Mouse (Mus musculus) retina, postnatal 7 days (tissue): ENCODE data around the gene Vasp.
"Not testable (repeated sequence)": the region's sequence is repeated elsewhere in the genome, so short reads cannot be mapped to it uniquely, and the experiment has no call there.

Source experiments
- DNase-seq: peaks from one replicate; pipeline ENCODE4 v3.0.0-alpha.2; 2012; ENCODE audit warnings: low read depth, low spot score

The Vasp gene

GRCm38 (mm10) chr7:19303770-19304169, 32.2 kb upstream of the Vasp start:
- peak; percentile 71 for DNase-seq

- DNase-seq, result no peak
Observed at GRCm38 (mm10) chr7:19303046-19303305, 31.4 kb upstream of the Vasp start.

GRCm38 (mm10) chr7:19302264-19303045, 30.8 kb upstream of the Vasp start:
- DNase-seq, result no peak

GRCm38 (mm10) chr7:19301461-19302263, 30.0 kb upstream of the Vasp start:
- no peak for DNase-seq

GRCm38 (mm10) chr7:19300501-19301421, 29.1 kb upstream of the Vasp start:
- DNase-seq, result peak; percentile 79

- no peak for DNase-seq
Observed at GRCm38 (mm10) chr7:19299194-19299593, 27.6 kb upstream of the Vasp start.

GRCm38 (mm10) chr7:19297794-19298193, 26.2 kb upstream of the Vasp start:
- DNase-seq, result no peak

GRCm38 (mm10) chr7:19297034-19297433, 25.4 kb upstream of the Vasp start:
- no peak for DNase-seq

- peak; percentile 92 for DNase-seq
Observed at GRCm38 (mm10) chr7:19295503-19296185, 24.0 kb upstream of the Vasp start.

- no peak for DNase-seq
Observed at GRCm38 (mm10) chr7:19290969-19291596, 19.5 kb upstream of the Vasp start.

GRCm38 (mm10) chr7:19284763-19285162, 13.1 kb upstream of the Vasp start:
- DNase-seq, result no peak

GRCm38 (mm10) chr7:19283406-19283804, 11.8 kb upstream of the Vasp start:
- no peak for DNase-seq

GRCm38 (mm10) chr7:19282791-19283405, 11.3 kb upstream of the Vasp start:
- no peak for DNase-seq

GRCm38 (mm10) chr7:19282385-19282784, 10.8 kb upstream of the Vasp start, which contains the start of gene Rtn2:
Rtn2 (plus strand) TSS chr7:19282624.
- DNase-seq, result peak; percentile 84

- DNase-seq, result not testable (repeated sequence)
Observed at GRCm38 (mm10) chr7:19281680-19282304, 10.2 kb upstream of the Vasp start.

- no peak for DNase-seq
Observed at GRCm38 (mm10) chr7:19279581-19280114, 8.0 kb upstream of the Vasp start, which contains the start of gene Ppm1n. Ppm1n (minus strand) TSS chr7:19280064.

GRCm38 (mm10) chr7:19279052-19279451, 7.4 kb upstream of the Vasp start:
- no peak for DNase-seq

GRCm38 (mm10) chr7:19276253-19276652, 4.6 kb upstream of the Vasp start:
- DNase-seq, result no peak

- no peak for DNase-seq
Observed at GRCm38 (mm10) chr7:19272173-19272764, 652 bp upstream of the Vasp start.
